ENCODE assay signal across 19 mouse cellular contexts in genomic region chr1:157013669-157014048, GRCm38 (mm10).
DNase-seq lines count a peak whose midpoint lies in the region; ATAC-seq and TF ChIP-seq lines count a peak whose summit lies in the region.
"Had no signal": no experiment of that assay in that cellular context is flagged by ENCODE, and none has a peak within 500 bp of the region (broad histone marks: within the 10 kb centered on the region; RNA-seq: fewer than 3 reads in every experiment).

No protein-coding gene starts in this region.

- WGBS in kidney, embryonic 15.5 days = 74% methylated on average over 7 of the region's 7 CpGs
- WGBS in kidney, adult 2 months = 57% methylated on average over 7 of the region's 7 CpGs
- WGBS in liver, embryonic 12.5 days (ENCODE audit: insufficient replicate concordance) = 75% methylated on average over 7 of the region's 7 CpGs
- 79% methylated on average over 7 of the region's 7 CpGs for WGBS in spleen, adult 2 months

- DNase-seq in kidney, adult 2 months = no peak
- no peak for DNase-seq in liver
- no peak for DNase-seq in spleen, adult 2 months (ENCODE audit: low read depth in 1 of 2, low spot score in 2 of 2)
- no peak for DNase-seq in spleen, postnatal 10 days (ENCODE audit: low spot score in 2 of 2)
- no peak for DNase-seq in cerebellum, adult 11-12 months
- DNase-seq: adrenal gland, adult 8-10 months; cerebellum, adult 9-10 months; layer of hippocampus, adult 9-11 months; lung, adult 18-20 months; retina, postnatal 1 day; thymus, postnatal 36 days had no signal

- TF ChIP-seq POLR2A in kidney, adult 2 months (IDR thresholded peaks at IDR 0.05; ENCODE audit: low read depth, low read length) = no peak
- TF ChIP-seq POLR2A in spleen, adult 2 months (IDR thresholded peaks at IDR 0.05; ENCODE audit: low read depth, low read length) = no peak

- H3K4me3 ChIP-seq in kidney, embryonic 15.5 days (replicated peaks) = no peak overlapping the region
- H3K4me3 ChIP-seq in kidney, adult 2 months (ENCODE audit: insufficient read depth, low read depth, low read length) = no peak overlapping the region
- H3K4me3 ChIP-seq in liver, embryonic 12.5 days = no peak overlapping the region
- no peak overlapping the region for H3K4me3 ChIP-seq in spleen, adult 2 months (ENCODE audit: extremely low read depth, insufficient read depth, insufficient read length)
- H3K4me3 ChIP-seq: embryonic facial prominence, embryonic 10.5 days; forebrain, embryonic 13.5 days; hindbrain, embryonic 13.5 days; limb, embryonic 12.5 days; megakaryocyte, embryonic 14.5 days; midbrain, embryonic 15.5 days had no signal

- H3K9me3 ChIP-seq in kidney, embryonic 15.5 days (replicated peaks) = no peaks in the 10 kb centered on the region
- H3K9me3 ChIP-seq in liver, embryonic 12.5 days (replicated peaks) = no peaks in the 10 kb centered on the region
- H3K9me3 ChIP-seq: embryonic facial prominence, embryonic 10.5 days; forebrain, embryonic 13.5 days; hindbrain, embryonic 13.5 days; limb, embryonic 12.5 days; megakaryocyte, embryonic 14.5 days; midbrain, embryonic 15.5 days had no signal

- H3K9ac ChIP-seq in kidney, embryonic 15.5 days = no peak overlapping the region
- no peak overlapping the region for H3K9ac ChIP-seq in liver, embryonic 12.5 days
- H3K9ac ChIP-seq: forebrain, embryonic 13.5 days; hindbrain, embryonic 13.5 days; limb, embryonic 12.5 days; midbrain, embryonic 15.5 days had no signal

- peaks cover 30% of the 10 kb centered on the region for H3K4me1 ChIP-seq in kidney, embryonic 15.5 days
- peaks cover 15% of the 10 kb centered on the region for H3K4me1 ChIP-seq in kidney, adult 2 months (ENCODE audit: control insufficient read depth, insufficient read depth, low read length)
- peaks cover 15% of the 10 kb centered on the region for H3K4me1 ChIP-seq in liver, embryonic 12.5 days
- peaks cover 43% of the 10 kb centered on the region for H3K4me1 ChIP-seq in spleen, adult 2 months (ENCODE audit: control insufficient read depth, insufficient read depth, insufficient read length)
- H3K4me1 ChIP-seq: hindbrain, embryonic 13.5 days; midbrain, embryonic 15.5 days had no signal

- no peak overlapping the region for H3K4me2 ChIP-seq in kidney, embryonic 15.5 days
- H3K4me2 ChIP-seq in liver, embryonic 12.5 days = no peak overlapping the region
- H3K4me2 ChIP-seq: forebrain, embryonic 13.5 days; hindbrain, embryonic 13.5 days; limb, embryonic 12.5 days; midbrain, embryonic 15.5 days had no signal

- no peak for TF ChIP-seq CTCF in kidney, adult 2 months (conservative IDR thresholded peaks at IDR 0.05; ENCODE audit: insufficient read depth, insufficient read length, low read depth, low read length)
- TF ChIP-seq CTCF in spleen, adult 2 months (IDR thresholded peaks at IDR 0.05; ENCODE audit: extremely low read depth, insufficient read depth, insufficient read length, insufficient replicate concordance) = no peak

- H3K36me3 ChIP-seq in kidney, embryonic 15.5 days = no peaks in the 10 kb centered on the region
- H3K36me3 ChIP-seq in kidney, adult 2 months (ENCODE audit: control insufficient read depth, insufficient read depth, low read length) = no peaks in the 10 kb centered on the region
- no peaks in the 10 kb centered on the region for H3K36me3 ChIP-seq in liver, embryonic 12.5 days
- H3K36me3 ChIP-seq in spleen, adult 2 months (ENCODE audit: control insufficient read depth, insufficient read depth, low read length) = no peaks in the 10 kb centered on the region
- H3K36me3 ChIP-seq: embryonic facial prominence, embryonic 10.5 days; hindbrain, embryonic 13.5 days; limb, embryonic 12.5 days; midbrain, embryonic 15.5 days had no signal

- no peaks in the 10 kb centered on the region for H3K27me3 ChIP-seq in kidney, embryonic 15.5 days
- H3K27me3 ChIP-seq in kidney, adult 2 months (replicated peaks; ENCODE audit: control insufficient read depth, insufficient read depth, low read length) = no peaks in the 10 kb centered on the region
- no peaks in the 10 kb centered on the region for H3K27me3 ChIP-seq in liver, embryonic 12.5 days (replicated peaks)
- no peaks in the 10 kb centered on the region for H3K27me3 ChIP-seq in spleen, adult 2 months (ENCODE audit: control insufficient read depth, insufficient read depth, low read length)
- H3K27me3 ChIP-seq: forebrain, embryonic 13.5 days; hindbrain, embryonic 13.5 days; limb, embryonic 12.5 days; megakaryocyte, embryonic 14.5 days; midbrain, embryonic 15.5 days had no signal

- no peak for ATAC-seq in kidney, embryonic 15.5 days (replicated peaks; ENCODE audit: low FRiP score)
- no peak for ATAC-seq in liver, embryonic 12.5 days
- ATAC-seq: forebrain, embryonic 13.5 days; midbrain, embryonic 15.5 days had no signal

- 0 out of 2 replicates have a peak overlapping the region, but pooled peaks have one; percentile 28 for H3K27ac ChIP-seq in kidney, embryonic 15.5 days
- no peak overlapping the region for H3K27ac ChIP-seq in kidney, adult 2 months (ENCODE audit: insufficient read depth, low read depth, low read length)
- H3K27ac ChIP-seq in liver, embryonic 12.5 days = 0 out of 2 replicates have a peak overlapping the region, but pooled peaks have one; percentile 3
- peak overlapping the region; percentile 62 for H3K27ac ChIP-seq in spleen, adult 2 months (ENCODE audit: insufficient read depth, low read length)
- H3K27ac ChIP-seq: embryonic facial prominence, embryonic 10.5 days; forebrain, embryonic 13.5 days; hindbrain, embryonic 13.5 days; limb, embryonic 12.5 days; midbrain, embryonic 15.5 days had no signal
